Mouse (Mus musculus): ENCODE results near the gene Olfr826. TPM values are rescaled to one million over a fixed set of nuclear protein-coding genes. Genes with fewer than 3 reads are reported as not detected.
"Not testable (repeated sequence)": the region's sequence is repeated elsewhere in the genome, so short reads cannot be mapped to it uniquely, and the experiment has no call there.

Gene Olfr826
- polyA plus RNA-seq (2015; fragmentation: Nextera tagmentation; extraction: Ambion mirVana) = not detected in 2 replicates

GRCm38 (mm10) chr10:130184086-130184485 lies at the start of gene Olfr826:
Gene Olfr826, minus strand, starts transcription at chr10:130184186.
- H3K4me3 ChIP-seq = no peak within 1 kb of the TSS
- H3K4me2 ChIP-seq = no peak within 1 kb of the TSS
- H3K9ac ChIP-seq = no peak within 1 kb of the TSS
- H3K27ac ChIP-seq = no peak within 1 kb of the TSS
- no peak for ATAC-seq (ENCODE audit: low FRiP score)
- WGBS = 70% methylated on average over 1 of the region's 1 CpGs
- H3K4me1 ChIP-seq (replicated peaks) = no peaks in the 10 kb centered on the region
- no peaks in the 10 kb centered on the region for H3K9me3 ChIP-seq
- H3K36me3 ChIP-seq = no peaks in the 10 kb centered on the region
- H3K27me3 ChIP-seq = no peaks in the 10 kb centered on the region

- 63% methylated on average over 1 of the region's 1 CpGs for WGBS
- Histone ChIP-seq H3K4me3 (no peak overlapping the region), H3K36me3 (no peaks in the 10 kb centered on the region), H3K27me3 (no peaks in the 10 kb centered on the region), H3K27ac (no peak overlapping the region), H3K9me3 (no peaks in the 10 kb centered on the region), H3K4me2 (no peak overlapping the region), H3K4me1 (replicated peaks) (no peaks in the 10 kb centered on the region; the same call in 1 of the 2 replicates), H3K9ac (no peak overlapping the region)
- ATAC-seq (ENCODE audit: low FRiP score) = no peak
Measured at GRCm38 (mm10) chr10:130232117-130232516, 48.1 kb upstream of the Olfr826 start.

- Histone ChIP-seq H3K4me2 (no peak overlapping the region), H3K36me3 (no peaks in the 10 kb centered on the region), H3K27ac (no peak overlapping the region), H3K4me3 (no peak overlapping the region), H3K4me1 (replicated peaks) (no peaks in the 10 kb centered on the region; the same call in 1 of the 2 replicates), H3K9ac (no peak overlapping the region), H3K27me3 (no peaks in the 10 kb centered on the region), H3K9me3 (no peaks in the 10 kb centered on the region)
- 91% methylated on average over 5 of the region's 5 CpGs for WGBS
- no peak for ATAC-seq (ENCODE audit: low FRiP score)
Measured at GRCm38 (mm10) chr10:130229584-130229983, 45.6 kb upstream of the Olfr826 start.

- WGBS = 0% methylated on average over 1 of the region's 1 CpGs
- Histone ChIP-seq H3K27ac (no peak overlapping the region), H3K4me1 (replicated peaks) (no peaks in the 10 kb centered on the region), H3K27me3 (no peaks in the 10 kb centered on the region), H3K36me3 (no peaks in the 10 kb centered on the region), H3K9me3 (no peaks in the 10 kb centered on the region), H3K9ac (no peak overlapping the region), H3K4me2 (no peak overlapping the region), H3K4me3 (no peak overlapping the region)
- peak; percentile 92 for ATAC-seq (ENCODE audit: low FRiP score)
Measured at GRCm38 (mm10) chr10:130228246-130228645, 44.3 kb upstream of the Olfr826 start.

- no peak for ATAC-seq (ENCODE audit: low FRiP score)
- Histone ChIP-seq H3K27me3 (no peaks in the 10 kb centered on the region), H3K27ac (no peak overlapping the region), H3K36me3 (no peaks in the 10 kb centered on the region), H3K9me3 (no peaks in the 10 kb centered on the region), H3K4me2 (no peak overlapping the region), H3K4me3 (no peak overlapping the region), H3K4me1 (replicated peaks) (no peaks in the 10 kb centered on the region), H3K9ac (no peak overlapping the region)
- WGBS = 80% methylated on average over 3 of the region's 3 CpGs
Measured at GRCm38 (mm10) chr10:130225034-130225433, 41.0 kb upstream of the Olfr826 start.

GRCm38 (mm10) chr10:130214303-130214702 lies 30.3 kb upstream of the Olfr826 start, which contains the start of gene Olfr827:
Gene Olfr827, minus strand, starts transcription at chr10:130214403.
- no peak within 1 kb of the TSS for H3K4me2 ChIP-seq
- WGBS = 93% methylated on average over 1 of the region's 1 CpGs
- H3K27ac ChIP-seq = no peak within 1 kb of the TSS
- H3K27me3 ChIP-seq = no peaks in the 10 kb centered on the region
- H3K36me3 ChIP-seq = no peaks in the 10 kb centered on the region
- H3K4me3 ChIP-seq = no peak within 1 kb of the TSS
- no peak within 1 kb of the TSS for H3K9ac ChIP-seq
- H3K9me3 ChIP-seq = no peaks in the 10 kb centered on the region
- ATAC-seq (ENCODE audit: low FRiP score) = no peak
- H3K4me1 ChIP-seq (replicated peaks) = no peaks in the 10 kb centered on the region

GRCm38 (mm10) chr10:130166666-130167065 lies 17.3 kb downstream of the Olfr826 start, which contains the start of gene Olfr825:
Gene Olfr825, minus strand, starts transcription at chr10:130166766.
- H3K4me2 ChIP-seq = no peak within 1 kb of the TSS
- H3K4me1 ChIP-seq (replicated peaks) = no peaks in the 10 kb centered on the region
- H3K27me3 ChIP-seq = no peaks in the 10 kb centered on the region
- ATAC-seq (ENCODE audit: low FRiP score) = no peak
- no peak within 1 kb of the TSS for H3K27ac ChIP-seq
- no peak within 1 kb of the TSS for H3K4me3 ChIP-seq
- H3K9me3 ChIP-seq = no peaks in the 10 kb centered on the region
- no peaks in the 10 kb centered on the region for H3K36me3 ChIP-seq
- no peak within 1 kb of the TSS for H3K9ac ChIP-seq

GRCm38 (mm10) chr10:130165196-130165595 lies 18.8 kb downstream of the Olfr826 start:
- no peak for ATAC-seq (ENCODE audit: low FRiP score)
- H3K4me2 ChIP-seq = no peak overlapping the region
- H3K27me3 ChIP-seq = no peaks in the 10 kb centered on the region
- H3K4me1 ChIP-seq (replicated peaks) = no peaks in the 10 kb centered on the region
- H3K4me3 ChIP-seq = no peak overlapping the region
- H3K9me3 ChIP-seq = no peaks in the 10 kb centered on the region
- no peak overlapping the region for H3K27ac ChIP-seq
- no peak overlapping the region for H3K9ac ChIP-seq
- H3K36me3 ChIP-seq = no peaks in the 10 kb centered on the region

- Histone ChIP-seq H3K4me2 (no peak overlapping the region), H3K4me3 (no peak overlapping the region), H3K9ac (no peak overlapping the region), H3K27ac (no peak overlapping the region), H3K9me3 (no peaks in the 10 kb centered on the region), H3K27me3 (no peaks in the 10 kb centered on the region), H3K4me1 (replicated peaks) (no peaks in the 10 kb centered on the region), H3K36me3 (no peaks in the 10 kb centered on the region)
- WGBS = 85% methylated on average over 5 of the region's 5 CpGs
- no peak for ATAC-seq (ENCODE audit: low FRiP score)
Measured at GRCm38 (mm10) chr10:130144121-130144520, 39.9 kb downstream of the Olfr826 start.

GRCm38 (mm10) chr10:130142481-130142880 lies 41.5 kb downstream of the Olfr826 start:
- H3K27ac ChIP-seq; ATAC-seq (ENCODE audit: low FRiP score); H3K36me3 ChIP-seq; H3K9ac ChIP-seq; H3K4me2 ChIP-seq; H3K4me3 ChIP-seq; H3K9me3 ChIP-seq; H3K27me3 ChIP-seq; H3K4me1 ChIP-seq (replicated peaks): not testable (repeated sequence)
- WGBS = 90% methylated on average over 5 of the region's 5 CpGs

- Histone ChIP-seq H3K27me3 (no peaks in the 10 kb centered on the region), H3K4me2 (no peak overlapping the region), H3K27ac (no peak overlapping the region), H3K36me3 (no peaks in the 10 kb centered on the region), H3K9me3 (no peaks in the 10 kb centered on the region), H3K4me1 (replicated peaks) (no peaks in the 10 kb centered on the region), H3K9ac (no peak overlapping the region), H3K4me3 (no peak overlapping the region)
- no peak for ATAC-seq (ENCODE audit: low FRiP score)
Measured at GRCm38 (mm10) chr10:130134811-130135210, 49.2 kb downstream of the Olfr826 start.

- not testable (repeated sequence) for H3K27ac ChIP-seq; H3K36me3 ChIP-seq; H3K27me3 ChIP-seq; ATAC-seq (ENCODE audit: low FRiP score); H3K4me3 ChIP-seq; H3K4me1 ChIP-seq (replicated peaks); H3K4me2 ChIP-seq; H3K9me3 ChIP-seq; H3K9ac ChIP-seq
Measured at GRCm38 (mm10) chr10:130129900-130130299, 54.1 kb downstream of the Olfr826 start, which contains the start of gene Olfr824. Gene Olfr824, minus strand, starts transcription at chr10:130130000.

Data from hindbrain, embryonic 13.5 days (tissue).